Mouse (Mus musculus): ENCODE data around the gene Elane. TPM values are rescaled to one million over a fixed set of nuclear protein-coding genes. Genes with fewer than 3 reads are reported as not detected.

Elane gene
- polyA plus RNA-seq, 1 experiment from 2014 or later: 3.4 TPM

DNA sequence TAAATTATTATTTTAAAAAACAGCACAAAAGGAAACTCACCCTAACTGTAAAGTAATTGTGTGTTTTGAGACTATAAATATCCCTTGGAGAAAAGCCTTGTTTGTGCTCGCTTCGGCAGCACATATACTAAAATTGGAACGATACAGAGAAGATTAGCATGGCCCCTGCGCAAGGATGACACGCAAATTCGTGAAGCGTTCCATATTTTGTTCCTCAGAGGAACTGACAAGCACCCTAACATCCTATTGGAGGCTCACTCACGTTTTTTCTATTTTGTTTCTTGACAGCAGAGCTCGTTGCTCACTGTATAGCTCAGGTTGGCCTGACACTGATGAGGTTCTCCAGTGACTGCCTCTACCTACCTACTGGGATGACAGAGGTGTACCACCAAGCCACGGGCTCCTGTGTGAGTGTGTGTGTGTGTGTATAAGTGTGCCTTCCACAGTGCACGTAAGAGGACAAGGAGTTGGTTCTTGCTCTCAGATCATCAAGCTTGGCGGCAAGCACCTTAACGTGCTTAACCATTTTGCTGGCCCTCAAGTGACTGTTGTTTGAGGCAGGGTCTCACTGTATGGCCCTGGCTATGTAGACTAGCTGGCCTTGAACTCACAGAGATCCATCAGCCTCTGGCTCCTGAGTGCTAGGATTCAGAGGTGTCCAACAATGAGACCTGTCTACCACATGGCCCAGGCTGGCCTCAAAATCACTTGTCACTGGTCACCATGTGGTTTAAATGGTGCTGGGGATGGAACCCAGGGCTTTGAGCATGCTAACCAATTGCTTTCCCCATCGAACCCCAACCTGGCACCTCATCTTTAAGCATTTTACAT lies 23.3 kb downstream of the Elane start:
- no peaks in the 10 kb centered on the region for H3K27me3 ChIP-seq
- WGBS: 26% methylated on average over 14 of the region's 14 CpGs
- ATAC-seq (replicated peaks; ENCODE audit: low FRiP score): 0 out of 2 replicates have a peak, but pooled peaks have one; percentile 34

DNA sequence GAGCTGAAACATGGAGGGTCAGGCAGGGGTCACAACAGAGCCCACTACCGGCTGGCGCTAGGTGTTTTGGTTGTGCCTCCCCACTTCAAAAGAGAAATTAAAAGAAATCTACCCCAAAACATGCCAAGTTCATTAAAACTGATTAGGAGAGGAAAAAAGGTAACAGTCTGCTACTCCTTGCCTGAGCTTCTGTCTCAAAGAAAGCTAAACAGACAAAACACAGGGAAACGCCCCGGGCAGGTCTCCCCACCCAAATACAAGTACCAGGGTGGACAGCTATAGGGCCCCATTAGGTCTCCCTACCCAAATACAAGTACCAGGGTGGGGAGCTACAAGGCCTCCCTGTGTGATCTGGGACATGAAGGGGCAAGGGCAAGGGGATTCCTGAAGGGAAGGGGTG lies 24.5 kb downstream of the Elane start, which contains the start of gene Gm26602:
Gm26602 (plus strand) TSS at position 301 of the 400 bp plus-strand sequence.
- Histone ChIP-seq H3K9ac (no peak within 1 kb of the TSS), H3K9me3 (replicated peaks) (no peaks in the 10 kb centered on the region), H3K4me2 (no peak within 1 kb of the TSS), H3K36me3 (peaks cover 45% of the 10 kb centered on the region), H3K4me1 (peaks cover 40% of the 10 kb centered on the region), H3K27ac (0 out of 2 replicates have a peak within 1 kb of the TSS, but pooled peaks have one; percentile 78), H3K27me3 (no peaks in the 10 kb centered on the region), H3K4me3 (replicated peaks) (no peak within 1 kb of the TSS)
- ATAC-seq (replicated peaks; ENCODE audit: low FRiP score): no peak
- WGBS: 91% methylated on average over 4 of the region's 4 CpGs

More for the DNA sequence above, 23.3 kb downstream of the Elane start:
- Histone ChIP-seq H3K9ac (peak overlapping the region; percentile 84; the same call in 1 of the 2 replicates), H3K36me3 (peaks cover 58% of the 10 kb centered on the region), H3K9me3 (replicated peaks) (no peaks in the 10 kb centered on the region), H3K27ac (peak overlapping the region; percentile 97), H3K4me1 (peaks cover 27% of the 10 kb centered on the region), H3K4me3 (replicated peaks) (peak overlapping the region; percentile 76), H3K4me2 (peak overlapping the region; percentile 59)

DNA sequence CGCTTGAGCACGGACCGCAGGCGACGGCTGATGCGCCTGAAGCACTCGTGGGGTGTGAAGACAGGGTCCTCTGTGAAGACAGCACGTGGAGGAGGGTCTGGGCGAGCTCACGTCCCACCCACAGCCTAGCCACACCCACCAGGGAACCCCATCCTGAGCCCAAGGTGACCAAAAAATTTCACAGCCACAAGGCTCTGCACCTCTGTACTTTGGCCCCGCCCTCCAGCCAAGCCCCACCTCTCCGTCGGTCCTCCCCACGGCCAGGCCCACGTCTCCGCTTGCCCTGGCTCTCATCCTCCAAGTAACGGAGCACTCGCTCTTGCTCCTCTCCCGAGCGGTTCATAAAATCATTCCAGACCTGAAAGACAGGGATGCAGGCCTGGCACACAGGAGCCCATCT lies 26.4 kb downstream of the Elane start:
- 68% methylated on average over 20 of the region's 20 CpGs for WGBS
- Histone ChIP-seq H3K27ac (no peak overlapping the region), H3K4me3 (replicated peaks) (no peak overlapping the region), H3K27me3 (peaks cover 3% of the 10 kb centered on the region), H3K4me1 (peaks cover 44% of the 10 kb centered on the region), H3K9me3 (replicated peaks) (no peaks in the 10 kb centered on the region), H3K36me3 (peaks cover 27% of the 10 kb centered on the region), H3K4me2 (no peak overlapping the region), H3K9ac (no peak overlapping the region)
- no peak for ATAC-seq (replicated peaks; ENCODE audit: low FRiP score)

DNA sequence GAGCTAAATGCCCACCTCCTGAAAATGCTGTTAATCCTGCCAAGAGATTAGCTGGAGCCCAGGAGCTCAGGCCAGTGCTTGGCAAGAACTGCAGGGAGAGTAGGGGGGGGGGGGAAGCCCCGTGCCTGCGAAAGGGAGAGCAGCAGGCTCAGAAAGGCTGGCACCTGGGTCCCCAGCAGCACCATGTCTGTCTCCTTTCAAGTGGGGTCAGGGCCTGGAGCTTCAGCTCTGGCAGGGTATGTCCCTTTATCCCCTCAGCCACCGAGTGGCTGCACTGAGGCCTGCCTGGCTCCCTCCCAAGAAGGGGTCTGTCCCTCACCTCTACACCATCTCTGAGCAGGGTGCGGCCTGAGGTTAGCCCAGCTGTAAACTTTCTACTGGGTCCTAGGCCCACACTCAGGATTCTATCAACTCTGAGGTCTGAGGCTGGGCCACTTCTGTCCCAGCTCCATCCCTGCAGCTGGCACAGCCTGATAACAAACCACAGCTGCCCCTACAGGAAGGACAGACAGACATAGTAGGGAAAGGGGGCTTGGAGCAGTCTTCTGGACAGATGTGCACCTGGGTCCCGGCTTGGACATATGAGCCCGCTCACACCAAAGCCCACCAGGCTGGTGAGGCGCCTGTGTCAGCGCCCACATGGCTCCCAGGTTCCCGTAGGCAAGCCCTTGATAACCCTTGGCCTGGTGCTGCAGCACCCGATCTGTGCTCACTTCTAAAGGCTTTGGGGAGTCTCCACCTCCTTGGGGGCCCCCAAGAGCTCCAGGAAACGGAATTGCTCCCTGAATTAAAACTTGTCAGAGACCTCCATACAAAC lies 28.3 kb downstream of the Elane start:
- no peak overlapping the region for H3K9ac ChIP-seq
- no peak for ATAC-seq (replicated peaks; ENCODE audit: low FRiP score)
- H3K27me3 ChIP-seq: peaks cover 22% of the 10 kb centered on the region
- peaks cover 27% of the 10 kb centered on the region for H3K36me3 ChIP-seq
- peaks cover 54% of the 10 kb centered on the region for H3K4me1 ChIP-seq
- H3K4me3 ChIP-seq (replicated peaks): no peak overlapping the region
- 73% methylated on average over 11 of the region's 11 CpGs for WGBS
- H3K27ac ChIP-seq: no peak overlapping the region
- H3K9me3 ChIP-seq (replicated peaks): no peaks in the 10 kb centered on the region
- H3K4me2 ChIP-seq: peak overlapping the region; percentile 8; the same call in 1 of the 2 replicates

DNA sequence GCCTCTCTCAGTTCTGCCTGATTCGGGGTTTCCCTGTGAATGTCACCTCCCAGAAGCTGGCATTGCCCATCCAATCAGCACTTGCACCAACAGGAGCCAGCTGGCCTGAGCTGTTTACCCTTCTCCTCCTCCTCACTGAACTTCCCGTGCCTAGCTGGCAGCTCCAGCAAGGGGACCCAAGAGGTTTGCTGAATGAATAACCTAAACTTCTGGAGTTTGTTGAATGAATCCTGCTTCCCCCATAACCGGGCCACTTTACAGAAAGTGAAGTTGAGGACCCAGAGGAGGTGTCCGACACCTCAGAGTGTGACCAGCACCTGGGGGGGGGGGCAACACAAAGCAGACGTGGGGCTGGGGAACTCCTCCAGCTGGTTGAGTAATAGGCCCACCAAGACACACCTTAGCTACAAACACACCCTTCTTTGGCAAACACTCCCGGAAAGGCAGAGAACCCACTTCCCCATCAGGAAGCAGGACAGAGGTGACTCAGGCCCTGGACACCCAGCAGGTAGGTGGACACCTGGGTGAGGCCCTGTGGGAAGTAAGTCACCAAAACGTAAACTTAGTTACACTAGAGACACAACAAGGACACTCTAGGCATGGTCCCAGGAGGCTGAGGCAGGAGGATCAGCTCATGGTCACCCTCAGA lies 29.0 kb downstream of the Elane start:
- Histone ChIP-seq H3K36me3 (peaks cover 27% of the 10 kb centered on the region), H3K4me2 (peak overlapping the region; percentile 78; the same call in 1 of the 2 replicates), H3K4me3 (replicated peaks) (0 out of 2 replicates have a peak overlapping the region, but pooled peaks have one; percentile 83), H3K9ac (no peak overlapping the region), H3K4me1 (peaks cover 54% of the 10 kb centered on the region), H3K9me3 (replicated peaks) (no peaks in the 10 kb centered on the region), H3K27ac (no peak overlapping the region), H3K27me3 (peaks cover 30% of the 10 kb centered on the region)
- 66% methylated on average over 7 of the region's 7 CpGs for WGBS
- ATAC-seq (replicated peaks; ENCODE audit: low FRiP score): no peak

DNA sequence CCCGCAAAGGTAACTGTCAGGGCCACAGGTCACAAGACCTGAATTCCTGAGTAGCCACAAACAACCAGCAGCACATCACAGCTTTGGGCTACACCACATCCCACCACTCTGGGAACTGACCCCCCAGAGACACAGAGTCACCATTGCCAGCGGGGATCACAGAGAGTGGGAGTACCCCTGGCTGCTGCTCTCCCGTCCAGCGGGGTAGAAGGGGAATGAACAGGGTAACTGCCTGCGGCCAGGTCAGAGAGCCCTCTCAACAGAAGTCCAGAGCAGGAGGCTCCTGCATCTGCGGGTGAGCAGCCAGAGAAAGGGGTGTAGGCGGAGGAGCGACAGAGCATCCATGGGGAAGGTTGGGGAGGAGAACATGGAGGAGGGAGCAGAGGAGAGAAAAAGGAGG lies 30.0 kb downstream of the Elane start:
- Histone ChIP-seq H3K27ac (peak overlapping the region; percentile 89), H3K27me3 (peaks cover 40% of the 10 kb centered on the region), H3K4me3 (replicated peaks) (peak overlapping the region; percentile 83), H3K9ac (peak overlapping the region; percentile 96), H3K4me1 (peaks cover 65% of the 10 kb centered on the region), H3K36me3 (peaks cover 19% of the 10 kb centered on the region), H3K9me3 (replicated peaks) (no peaks in the 10 kb centered on the region), H3K4me2 (peak overlapping the region; percentile 78)
- 6% methylated on average over 8 of the region's 8 CpGs for WGBS
- ATAC-seq (replicated peaks; ENCODE audit: low FRiP score): no peak

DNA sequence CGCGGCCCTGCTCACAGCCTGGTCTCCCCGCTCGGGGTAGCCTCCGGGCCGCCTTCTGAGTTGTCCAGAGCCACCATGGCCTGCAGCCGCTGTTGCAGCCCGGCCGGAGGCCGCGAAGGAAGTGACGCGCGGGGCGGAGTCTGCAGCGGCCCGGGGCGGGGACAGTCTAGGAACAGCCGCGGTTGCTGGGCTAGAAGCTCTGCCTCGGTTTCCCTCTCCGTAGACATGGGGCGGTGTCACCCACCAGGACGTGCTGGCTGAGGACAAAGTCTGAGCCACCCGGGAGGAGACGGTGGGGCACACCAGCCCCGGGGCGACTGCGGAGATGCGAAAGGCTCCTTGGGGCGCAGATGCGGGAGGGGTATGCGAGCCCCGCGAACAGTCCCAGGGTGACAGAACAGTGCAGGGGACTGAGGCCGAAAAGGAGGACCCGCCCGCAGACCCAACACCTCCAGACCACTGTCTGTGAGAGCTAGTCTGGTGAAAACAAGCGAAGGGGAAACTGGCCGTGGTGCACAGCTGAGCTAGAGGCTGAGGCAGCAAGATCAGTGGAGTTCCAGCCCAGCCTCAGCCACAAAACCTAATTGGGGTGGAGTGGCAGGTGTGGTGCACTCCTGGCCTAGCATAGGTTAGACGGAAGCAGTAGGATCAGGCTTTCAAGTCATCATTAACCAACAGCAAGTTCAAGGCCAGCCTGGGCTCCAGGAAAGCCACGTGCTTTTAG lies 30.9 kb downstream of the Elane start, which contains the start of gene Kiss1r:
Kiss1r (plus strand) TSS at position 164 of the 724 bp plus-strand sequence.
- Histone ChIP-seq H3K27ac (peak within 1 kb of the TSS; percentile 89), H3K4me2 (peak within 1 kb of the TSS; percentile 78), H3K9me3 (replicated peaks) (no peaks in the 10 kb centered on the region), H3K4me3 (replicated peaks) (peak within 1 kb of the TSS; percentile 83), H3K4me1 (peaks cover 73% of the 10 kb centered on the region), H3K27me3 (peaks cover 49% of the 10 kb centered on the region), H3K9ac (peak within 1 kb of the TSS; percentile 96), H3K36me3 (peaks cover 10% of the 10 kb centered on the region)
- 2% methylated on average over 41 of the region's 42 CpGs for WGBS
- ATAC-seq (replicated peaks; ENCODE audit: low FRiP score): peak; percentile 84

DNA sequence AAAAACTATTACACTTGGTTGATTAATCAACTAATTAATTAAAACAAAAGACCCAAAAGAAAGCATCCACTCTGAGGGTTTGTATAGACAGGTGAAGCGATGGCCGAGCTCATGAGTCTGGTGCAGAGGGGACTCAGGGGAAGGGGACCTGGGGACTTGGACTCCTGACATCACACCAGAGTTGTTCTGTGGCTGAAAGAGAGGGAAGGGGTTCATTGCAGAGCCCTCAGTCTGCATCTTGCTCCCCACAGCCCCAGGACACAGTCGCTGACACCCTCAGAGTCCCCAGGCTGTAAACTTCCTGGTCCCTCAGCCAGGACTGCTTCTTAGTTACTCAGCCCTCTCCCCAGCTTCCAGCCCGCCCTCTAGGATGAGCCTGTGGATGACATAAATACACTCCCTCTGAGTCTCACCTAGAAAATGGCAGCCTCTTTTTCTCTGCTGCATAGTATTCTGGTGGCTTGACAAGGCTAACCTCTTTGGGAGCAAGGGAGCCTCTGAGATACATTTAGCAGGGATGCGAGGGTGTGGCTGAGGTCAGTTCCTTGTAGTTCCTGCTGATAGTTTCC lies 31.6 kb downstream of the Elane start:
- H3K9ac ChIP-seq: peak overlapping the region; percentile 96; the same call in 1 of the 2 replicates
- peak overlapping the region; percentile 83 for H3K4me3 ChIP-seq (replicated peaks)
- WGBS: 69% methylated on average over 5 of the region's 5 CpGs
- no peak for ATAC-seq (replicated peaks; ENCODE audit: low FRiP score)
- no peaks in the 10 kb centered on the region for H3K9me3 ChIP-seq (replicated peaks)
- H3K27ac ChIP-seq: no peak overlapping the region
- peak overlapping the region; percentile 78 for H3K4me2 ChIP-seq
- H3K27me3 ChIP-seq: peaks cover 55% of the 10 kb centered on the region
- peaks cover 73% of the 10 kb centered on the region for H3K4me1 ChIP-seq
- peaks cover 4% of the 10 kb centered on the region; the same call in 1 of the 2 replicates for H3K36me3 ChIP-seq

DNA sequence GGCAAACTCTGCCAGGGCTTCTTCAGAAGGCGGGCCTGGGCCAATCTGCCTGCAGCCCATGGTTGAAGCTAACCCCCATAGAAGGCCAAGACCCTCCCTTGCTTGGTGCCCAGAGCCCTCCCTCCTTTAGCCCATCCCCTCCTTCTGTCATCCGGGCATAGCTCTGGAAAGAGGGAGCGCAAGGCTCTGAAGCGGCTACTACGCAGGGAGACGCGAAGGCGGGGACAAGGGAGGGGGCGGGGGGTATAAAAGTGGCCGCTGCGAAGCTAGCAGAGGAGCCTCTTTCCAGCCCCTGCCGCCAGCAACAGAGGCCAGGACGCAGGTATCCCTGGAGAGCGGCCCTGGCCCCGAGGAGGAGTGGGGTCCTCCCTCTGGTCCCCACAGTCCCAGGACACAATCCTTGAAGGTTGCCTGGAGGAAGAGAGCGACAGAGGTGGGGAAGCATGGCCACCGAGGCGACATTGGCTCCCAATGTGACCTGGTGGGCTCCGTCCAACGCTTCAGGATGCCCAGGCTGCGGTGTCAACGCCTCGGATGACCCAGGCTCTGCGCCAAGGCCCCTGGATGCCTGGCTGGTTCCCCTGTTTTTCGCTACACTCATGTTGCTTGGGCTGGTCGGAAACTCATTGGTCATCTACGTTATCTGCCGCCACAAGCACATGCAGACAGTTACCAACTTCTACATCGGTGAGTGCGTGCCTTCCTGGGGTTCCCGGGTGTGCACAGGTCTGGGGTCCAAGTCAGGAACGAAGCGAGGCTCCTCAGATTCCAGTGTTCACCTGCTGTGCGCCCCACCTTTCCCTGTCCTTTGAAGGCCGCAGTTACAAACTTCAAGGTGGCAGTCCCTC lies 32.4 kb downstream of the Elane start:
- peak overlapping the region; percentile 54 for H3K4me2 ChIP-seq
- 7% methylated on average over 35 of the region's 35 CpGs for WGBS
- H3K36me3 ChIP-seq: no peaks in the 10 kb centered on the region
- ATAC-seq (replicated peaks; ENCODE audit: low FRiP score): no peak
- H3K4me3 ChIP-seq (replicated peaks): peak overlapping the region; percentile 27
- H3K9ac ChIP-seq: 0 out of 2 replicates have a peak overlapping the region, but pooled peaks have one; percentile 5
- H3K27ac ChIP-seq: no peak overlapping the region
- H3K9me3 ChIP-seq (replicated peaks): no peaks in the 10 kb centered on the region
- H3K27me3 ChIP-seq: peaks cover 63% of the 10 kb centered on the region
- peaks cover 75% of the 10 kb centered on the region for H3K4me1 ChIP-seq

DNA sequence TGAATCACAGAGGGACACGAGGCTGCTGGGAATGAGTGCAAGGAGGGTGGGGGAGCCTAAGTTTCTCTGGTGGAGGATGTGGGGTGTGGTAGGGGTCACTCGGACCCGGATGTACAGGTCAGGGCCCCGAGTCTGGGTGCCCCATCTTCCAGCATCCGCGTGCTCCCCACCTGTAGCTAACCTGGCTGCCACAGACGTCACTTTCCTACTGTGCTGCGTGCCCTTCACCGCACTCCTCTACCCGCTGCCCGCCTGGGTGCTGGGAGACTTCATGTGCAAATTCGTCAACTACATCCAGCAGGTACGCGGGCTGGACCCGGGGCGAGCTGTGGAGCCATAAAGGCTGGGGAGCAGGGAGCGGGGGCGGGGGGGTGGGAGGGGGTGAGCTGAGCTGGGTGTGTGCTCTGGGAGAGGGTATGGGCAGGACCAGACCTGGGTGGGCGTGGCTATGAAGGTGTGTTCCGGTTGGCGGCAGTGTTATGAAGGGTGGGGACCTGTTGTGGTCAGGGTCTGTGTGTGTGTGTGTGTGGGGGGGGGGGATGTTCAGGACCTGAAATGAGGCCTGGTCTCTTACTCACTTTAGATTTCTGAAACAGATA lies 33.3 kb downstream of the Elane start:
- H3K4me2 ChIP-seq: peak overlapping the region; percentile 54
- no peak overlapping the region for H3K27ac ChIP-seq
- H3K9ac ChIP-seq: no peak overlapping the region
- WGBS: 4% methylated on average over 21 of the region's 21 CpGs
- peaks cover 72% of the 10 kb centered on the region for H3K4me1 ChIP-seq
- ATAC-seq (replicated peaks; ENCODE audit: low FRiP score): no peak
- peak overlapping the region; percentile 27 for H3K4me3 ChIP-seq (replicated peaks)
- H3K36me3 ChIP-seq: no peaks in the 10 kb centered on the region
- peaks cover 65% of the 10 kb centered on the region for H3K27me3 ChIP-seq
- H3K9me3 ChIP-seq (replicated peaks): no peaks in the 10 kb centered on the region

Data from kidney, embryonic 15.5 days (tissue).